ENCODE assay signal across 16 mouse cellular contexts in the genomic region with DNA sequence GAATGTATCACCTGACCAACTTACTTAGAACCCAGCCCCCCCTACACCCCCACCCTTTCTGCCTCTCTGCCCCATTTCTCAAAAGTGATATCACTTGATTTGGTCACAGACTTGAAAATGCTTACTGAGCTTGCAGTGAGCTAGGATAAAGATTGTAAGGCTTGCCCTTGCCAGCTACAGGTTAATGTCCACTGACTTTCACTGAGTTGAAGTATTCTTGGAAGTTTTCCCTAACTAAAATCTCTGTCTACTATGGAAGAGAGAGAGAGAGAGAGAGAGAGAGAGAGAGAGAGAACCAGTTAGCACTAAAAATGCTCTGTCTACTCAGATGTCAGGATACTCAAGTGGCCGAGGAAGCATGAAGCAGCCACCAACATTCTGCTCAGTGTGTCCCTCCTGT. TPM values are rescaled to one million over a fixed set of nuclear protein-coding genes. Genes with fewer than 3 reads are reported as not detected.
A peak's percentile ranks its signal among the peaks of the same experiment; 100 is the strongest.
DNase-seq lines count a peak whose midpoint lies in the region; ATAC-seq and TF ChIP-seq lines count a peak whose summit lies in the region.
"Had no signal": no experiment of that assay in that cellular context is flagged by ENCODE, and none has a peak within 500 bp of the region (broad histone marks: within the 10 kb centered on the region; RNA-seq: fewer than 3 reads in every experiment).

No protein-coding gene starts in this region.

- H3K9me3 ChIP-seq in kidney, embryonic 16.5 days (ENCODE audit: low read length): peaks cover 26% of the 10 kb centered on the region
- H3K9me3 ChIP-seq in forebrain, embryonic 12.5 days: peaks cover 14% of the 10 kb centered on the region
- H3K9me3 ChIP-seq in kidney, postnatal 0 days (replicated peaks; ENCODE audit: low read length): 0 out of 2 replicates have a peak, but pooled peaks cover 4% of the 10 kb centered on the region
- peaks cover 17% of the 10 kb centered on the region; the same call in 1 of the 2 replicates for H3K9me3 ChIP-seq in midbrain, embryonic 14.5 days (ENCODE audit: control insufficient read depth, low read length)

- peak overlapping the region; percentile 75; the same call in 1 of the 2 replicates for H3K4me2 ChIP-seq in kidney, embryonic 16.5 days (replicated peaks; ENCODE audit: low read depth, low read length)
- H3K4me2 ChIP-seq in forebrain, embryonic 12.5 days: peak overlapping the region; percentile 58
- peak overlapping the region; percentile 72; the same call in 1 of the 2 replicates for H3K4me2 ChIP-seq in kidney, postnatal 0 days (ENCODE audit: low read length)
- H3K4me2 ChIP-seq in midbrain, embryonic 14.5 days (ENCODE audit: low read length): peak overlapping the region; percentile 57

- no peak for TF ChIP-seq CTCF in kidney, postnatal 0 days (IDR thresholded peaks at IDR 0.05; ENCODE audit: low read depth)
- no peak for TF ChIP-seq CTCF in gastrocnemius, adult 2 months (IDR thresholded peaks at IDR 0.05)

- WGBS in kidney, embryonic 16.5 days: 16% methylated on average over 1 of the region's 1 CpGs
- WGBS in forebrain, embryonic 12.5 days: 38% methylated on average over 1 of the region's 1 CpGs
- 9% methylated on average over 1 of the region's 1 CpGs for WGBS in kidney, postnatal 0 days
- 28% methylated on average over 1 of the region's 1 CpGs for WGBS in midbrain, embryonic 14.5 days

- no peaks in the 10 kb centered on the region for H3K36me3 ChIP-seq in kidney, embryonic 16.5 days (ENCODE audit: insufficient read depth, low read length)
- H3K36me3 ChIP-seq in forebrain, embryonic 12.5 days (replicated peaks): no peaks in the 10 kb centered on the region
- H3K36me3 ChIP-seq in kidney, postnatal 0 days (ENCODE audit: insufficient read depth, low read length): no peaks in the 10 kb centered on the region
- H3K36me3 ChIP-seq in midbrain, embryonic 14.5 days (ENCODE audit: control insufficient read depth, insufficient read depth, low read length): no peaks in the 10 kb centered on the region

- H3K27ac ChIP-seq in kidney, embryonic 16.5 days (ENCODE audit: low read length): no peak overlapping the region
- no peak overlapping the region for H3K27ac ChIP-seq in forebrain, embryonic 12.5 days
- H3K27ac ChIP-seq in kidney, postnatal 0 days: no peak overlapping the region
- no peak overlapping the region for H3K27ac ChIP-seq in midbrain, embryonic 14.5 days (replicated peaks; ENCODE audit: low read depth, low read length)
- H3K27ac ChIP-seq in gastrocnemius, adult 2 months: no peak overlapping the region

- no peak for DNase-seq in kidney, postnatal 25 days
- peak; percentile 37 for DNase-seq in kidney, postnatal 0 days (ENCODE audit: low spot score)
- no peak for DNase-seq in midbrain, embryonic 14.5 days
- DNase-seq in gastrocnemius, adult 2 months: no peak
- DNase-seq in spleen, postnatal 36 days (ENCODE audit: low spot score in 2 of 2): no peak
- DNase-seq in right cerebral cortex, postnatal 36 days (ENCODE audit: low spot score in 2 of 2): no peak
- DNase-seq: gastrocnemius, postnatal 25 days; heart, postnatal 14 days; lung, adult 2 months; right cerebral cortex, postnatal 25 days; thymus, postnatal 14 days had no signal

- ATAC-seq in kidney, embryonic 16.5 days (ENCODE audit: low FRiP score, low TSS enrichment): no peak
- ATAC-seq in forebrain, embryonic 12.5 days (ENCODE audit: low FRiP score): no peak
- no peak for ATAC-seq in kidney, postnatal 0 days (replicated peaks; ENCODE audit: low FRiP score, low read depth)
- no peak for ATAC-seq in midbrain, embryonic 14.5 days (ENCODE audit: low FRiP score, low TSS enrichment)

- H3K4me3 ChIP-seq in kidney, embryonic 16.5 days (ENCODE audit: low read length): 0 out of 2 replicates have a peak overlapping the region, but pooled peaks have one; percentile 62
- H3K4me3 ChIP-seq in forebrain, embryonic 12.5 days (replicated peaks): peak overlapping the region; percentile 79
- no peak overlapping the region for H3K4me3 ChIP-seq in kidney, postnatal 0 days (replicated peaks; ENCODE audit: low read depth, low read length)
- peak overlapping the region; percentile 80 for H3K4me3 ChIP-seq in midbrain, embryonic 14.5 days (replicated peaks; ENCODE audit: low read depth, low read length)
- no peak overlapping the region for H3K4me3 ChIP-seq in gastrocnemius, adult 2 months
- H3K4me3 ChIP-seq: myocyte had no signal

- no peaks in the 10 kb centered on the region for H3K27me3 ChIP-seq in kidney, embryonic 16.5 days (ENCODE audit: insufficient read depth, low read length)
- no peaks in the 10 kb centered on the region for H3K27me3 ChIP-seq in forebrain, embryonic 12.5 days
- H3K27me3 ChIP-seq in kidney, postnatal 0 days (ENCODE audit: insufficient read depth, low read length): no peaks in the 10 kb centered on the region
- no peaks in the 10 kb centered on the region for H3K27me3 ChIP-seq in midbrain, embryonic 14.5 days (ENCODE audit: control insufficient read depth, insufficient read depth, low read length)

- intact Hi-C loops in gastrocnemius, adult 2 months (cut with DNase I): no loop called here

- H3K9ac ChIP-seq in kidney, embryonic 16.5 days (replicated peaks; ENCODE audit: low read length): no peak overlapping the region
- peak overlapping the region; percentile 79 for H3K9ac ChIP-seq in forebrain, embryonic 12.5 days
- no peak overlapping the region for H3K9ac ChIP-seq in kidney, postnatal 0 days (ENCODE audit: low read depth, low read length)
- H3K9ac ChIP-seq in midbrain, embryonic 14.5 days (replicated peaks; ENCODE audit: low read length): peak overlapping the region; percentile 88; the same call in 1 of the 2 replicates

- 0 out of 2 replicates have a peak, but pooled peaks cover 4% of the 10 kb centered on the region for H3K4me1 ChIP-seq in kidney, embryonic 16.5 days (ENCODE audit: insufficient read depth, low read length)
- peaks cover 16% of the 10 kb centered on the region for H3K4me1 ChIP-seq in forebrain, embryonic 12.5 days
- H3K4me1 ChIP-seq in kidney, postnatal 0 days (replicated peaks; ENCODE audit: insufficient read depth, low read length): no peaks in the 10 kb centered on the region
- peaks cover 9% of the 10 kb centered on the region for H3K4me1 ChIP-seq in midbrain, embryonic 14.5 days (ENCODE audit: control insufficient read depth, insufficient read depth, low read length)

RNA-seq across cellular contexts. Expression of a gene that starts 1.1 kb away (rescaled TPM):
- polyA plus RNA-seq in kidney, embryonic 16.5 days (2015; fragmentation: Nextera tagmentation; extraction: Ambion mirVana): 23.3 and 23.7 TPM in 2 replicates
- 51.6 and 61.4 TPM in 2 replicates for polyA plus RNA-seq in forebrain, embryonic 12.5 days (2016; fragmentation: Nextera tagmentation; extraction: Ambion mirVana)
- polyA plus RNA-seq in kidney, postnatal 0 days (2015; fragmentation: Nextera tagmentation; extraction: Ambion mirVana): 19.4 and 23.6 TPM in 2 replicates
- polyA plus RNA-seq in midbrain, embryonic 14.5 days (2014; fragmentation: Nextera tagmentation; extraction: Ambion mirVana): 44.6 and 48.3 TPM in 2 replicates
- total RNA-seq in gastrocnemius, adult 2 months (2021): under 1 TPM in 1 of 2 experiments, not detected in 1; 0.06 TPM
- total RNA-seq: common myeloid progenitor, adult 5-6 weeks; gastrocnemius, postnatal 25 days had no signal
- polyA plus RNA-seq: myocyte had no signal

RNA-seq across cellular contexts. Expression of a gene that starts 30.6 kb away (rescaled TPM):
- polyA plus RNA-seq in kidney, embryonic 16.5 days (2015; fragmentation: Nextera tagmentation; extraction: Ambion mirVana): 10.0 and 10.8 TPM in 2 replicates
- 19.4 and 20.3 TPM in 2 replicates for polyA plus RNA-seq in forebrain, embryonic 12.5 days (2016; fragmentation: Nextera tagmentation; extraction: Ambion mirVana)
- polyA plus RNA-seq in kidney, postnatal 0 days (2015; fragmentation: Nextera tagmentation; extraction: Ambion mirVana): 9.4 and 10.3 TPM in 2 replicates
- 22.7 and 23.2 TPM in 2 replicates for polyA plus RNA-seq in midbrain, embryonic 14.5 days (2014; fragmentation: Nextera tagmentation; extraction: Ambion mirVana)
- 10 to 100 TPM; 37.7 to 42.7 TPM for total RNA-seq in gastrocnemius, adult 2 months (2021)

RNA-seq across cellular contexts. Expression of a gene that starts 54.7 kb away (rescaled TPM):
- polyA plus RNA-seq in kidney, embryonic 16.5 days (2015; fragmentation: Nextera tagmentation; extraction: Ambion mirVana): not detected in 2 replicates
- not detected in 2 replicates for polyA plus RNA-seq in forebrain, embryonic 12.5 days (2016; fragmentation: Nextera tagmentation; extraction: Ambion mirVana)
- not detected in 2 replicates for polyA plus RNA-seq in kidney, postnatal 0 days (2015; fragmentation: Nextera tagmentation; extraction: Ambion mirVana)
- polyA plus RNA-seq in midbrain, embryonic 14.5 days (2014; fragmentation: Nextera tagmentation; extraction: Ambion mirVana): not detected in 2 replicates
- total RNA-seq in gastrocnemius, adult 2 months (2021): not detected
- total RNA-seq: common myeloid progenitor, adult 5-6 weeks; gastrocnemius, postnatal 25 days; heart, postnatal 14 days had no signal
- polyA plus RNA-seq: brain, embryonic 14.5 days; lung, adult 2 months; myocyte had no signal

Comparison
In these comparisons a context has a peak if more than half of its experiments do, and no peak if none do; other contexts are left out.
1. H3K4me3 ChIP-seq: peak in kidney, embryonic 16.5 days (single experiment), forebrain, embryonic 12.5 days (single experiment) and midbrain, embryonic 14.5 days (single experiment); none in kidney, postnatal 0 days (single experiment) and gastrocnemius, adult 2 months (single experiment).
2. H3K9ac ChIP-seq: peak in forebrain, embryonic 12.5 days (single experiment) and midbrain, embryonic 14.5 days (single experiment); none in kidney, embryonic 16.5 days (single experiment) and kidney, postnatal 0 days (single experiment).
3. Peak in every context shown above with its lines, with median percentiles within 50 percentile points of each other: H3K4me2 ChIP-seq.